Mouse (Mus musculus): ENCODE data around the gene Dag1. TPM values are rescaled to one million over a fixed set of nuclear protein-coding genes. Genes with fewer than 3 reads are reported as not detected.

Dag1 gene
- total RNA-seq, 2 experiments from 2014 or later: 90.4 to 93.1 TPM

DNA sequence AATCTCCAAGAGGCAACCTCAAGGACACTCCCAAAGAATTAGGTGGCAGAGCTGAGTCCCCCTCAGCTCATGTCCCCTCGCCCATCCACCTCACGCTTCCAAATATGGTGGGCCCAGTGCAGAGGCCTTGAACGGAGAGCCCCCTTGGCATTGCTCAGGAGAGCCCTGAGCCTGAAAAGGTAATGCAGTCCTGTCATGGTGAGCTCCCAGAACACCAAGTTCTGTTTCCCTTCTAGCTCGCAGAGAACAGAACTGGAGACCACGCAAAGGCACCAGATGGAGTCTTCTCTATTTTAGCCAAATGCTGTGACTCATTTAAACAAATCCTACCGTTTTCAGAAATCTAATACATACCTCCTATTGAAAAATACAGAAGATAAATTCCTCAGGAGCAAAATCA, 106.3 kb downstream of the Dag1 start:
- intact Hi-C loops (cut with DNase I): no loop called here
- peak; percentile 66 to 74 for DNase-seq (ENCODE audit: low spot score in 2 of 2)

DNA sequence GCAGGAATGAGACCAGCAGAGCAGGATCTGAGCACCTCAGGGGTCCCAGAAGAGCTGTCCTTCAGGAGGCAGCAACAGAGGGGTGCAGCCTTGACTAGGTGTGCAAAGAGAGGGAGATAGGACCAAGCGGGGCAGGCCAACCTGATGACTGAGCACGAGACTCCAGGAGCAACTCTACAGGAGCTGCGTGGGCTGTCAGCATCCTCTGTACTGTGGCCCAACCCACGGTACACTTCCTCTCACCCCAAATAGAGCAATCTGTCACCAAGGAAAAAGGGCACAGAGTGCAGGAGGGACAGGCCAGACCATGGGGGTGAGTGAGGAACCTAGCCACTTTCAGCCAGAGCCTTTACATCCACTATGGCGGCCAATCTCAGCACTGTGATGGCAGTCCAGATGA, 107.0 kb downstream of the Dag1 start:
- no peak for DNase-seq (ENCODE audit: low spot score in 2 of 2)
- intact Hi-C loops (cut with DNase I): no loop called here

GRCm38 (mm10) chr9:108154814-108155213, 108.9 kb downstream of the Dag1 start:
- no peak for DNase-seq (ENCODE audit: low spot score in 2 of 2)
- intact Hi-C loops (cut with DNase I): loop anchor here (5.0 kb wide), 1 partner anchor 32 kb away; no protein-coding TSS in a partner anchor

Other genes starting within 250 kb of the Dag1 start
- gene Gmppb, start 214.7 kb downstream of the Dag1 start, total RNA-seq (2021): 10 to 100 TPM; 14.4 to 17.0 TPM
- 1 to 10 TPM; 1.7 to 1.8 TPM for gene Amigo3, start 210.8 kb downstream of the Dag1 start, total RNA-seq (2021)
- not detected for gene Mst1, start 183.5 kb downstream of the Dag1 start, total RNA-seq (2021)
- 100 to 1,000 TPM in 1 of 2 experiments, 10 to 100 TPM in 1; 77.6 to 107 TPM for gene Rnf123, start 180.6 kb downstream of the Dag1 start, total RNA-seq (2021)
- gene Apeh, start 169.4 kb downstream of the Dag1 start, total RNA-seq (2021): 10 to 100 TPM; 23.9 to 39.4 TPM
- gene Bsn, start 73.6 kb downstream of the Dag1 start, total RNA-seq (2021): 100 to 1,000 TPM; 269 to 307 TPM
- gene Nicn1, start 26.5 kb upstream of the Dag1 start, total RNA-seq (2021): 100 to 1,000 TPM; 116 to 131 TPM
- gene Amt, start 32.9 kb upstream of the Dag1 start, total RNA-seq (2021): 10 to 100 TPM; 29.5 to 34.0 TPM
- gene Rhoa, start 42.2 kb upstream of the Dag1 start, total RNA-seq (2021): 100 to 1,000 TPM; 160 to 176 TPM
- 10 to 100 TPM; 29.2 to 41.4 TPM for gene Tcta, start 42.2 kb upstream of the Dag1 start, total RNA-seq (2021)
- gene Gpx1, start 74.9 kb upstream of the Dag1 start, total RNA-seq (2021): 100 to 1,000 TPM; 105 to 110 TPM
- 100 to 1,000 TPM in 1 of 2 experiments, 10 to 100 TPM in 1; 99.3 to 122 TPM for gene Usp4, start 83.9 kb upstream of the Dag1 start, total RNA-seq (2021)
- gene 1700102P08Rik, start 128.8 kb upstream of the Dag1 start, total RNA-seq (2021): 1 to 10 TPM; 1.5 to 3.2 TPM
- under 1 TPM; 0.14 to 0.15 TPM for gene Ccdc36, start 164.5 kb upstream of the Dag1 start, total RNA-seq (2021)
- not detected for gene BC048562, start 172.5 kb upstream of the Dag1 start, total RNA-seq (2021)
- gene Ccdc71, start 196.6 kb upstream of the Dag1 start, total RNA-seq (2021): 10 to 100 TPM; 36.1 to 41.5 TPM
- gene Klhdc8b, start 197.6 kb upstream of the Dag1 start, total RNA-seq (2021): 10 to 100 TPM; 31.1 to 33.9 TPM
- 10 to 100 TPM; 22.8 to 43.1 TPM for gene Lamb2, start 215.8 kb upstream of the Dag1 start, total RNA-seq (2021)
- gene Usp19, start 226.6 kb upstream of the Dag1 start, total RNA-seq (2021): 100 to 1,000 TPM; 124 to 154 TPM
- 10 to 100 TPM; 73.6 to 76.9 TPM for gene Qars, start 243.7 kb upstream of the Dag1 start, total RNA-seq (2021)